In the genomic region with DNA sequence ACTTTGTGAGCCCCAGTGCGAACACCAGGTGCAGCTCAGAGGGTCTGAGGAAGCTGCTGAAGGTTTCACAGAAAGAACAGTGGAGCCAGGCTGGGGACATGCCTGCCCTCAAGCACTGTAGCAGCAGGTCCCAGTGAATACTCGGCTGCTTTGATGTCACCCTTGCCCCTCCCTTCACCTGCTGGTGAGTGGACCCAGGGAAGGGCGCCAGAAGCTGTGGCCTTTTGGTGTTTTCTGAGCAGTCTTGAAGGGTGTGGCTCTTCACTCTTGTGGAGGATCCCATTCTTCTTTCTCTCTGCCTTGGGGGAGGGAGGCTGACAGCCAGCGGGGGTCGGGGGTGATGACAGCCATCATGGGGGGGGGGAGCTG, we compare ENCODE assay signal across 29 mouse cellular contexts. TPM values are rescaled to one million over a fixed set of nuclear protein-coding genes. Genes with fewer than 3 reads are reported as not detected.
DNase-seq lines count a peak whose midpoint lies in the region; ATAC-seq and TF ChIP-seq lines count a peak whose summit lies in the region.
"Had no signal": no experiment of that assay in that cellular context is flagged by ENCODE, and none has a peak within 500 bp of the region (broad histone marks: within the 10 kb centered on the region; RNA-seq: fewer than 3 reads in every experiment).

No protein-coding gene starts in this region.

- no peak overlapping the region for H3K4me2 ChIP-seq in intestine, embryonic 15.5 days (replicated peaks)
- H3K4me2 ChIP-seq in intestine, embryonic 16.5 days (ENCODE audit: low read depth, low read length), result no peak overlapping the region
- H3K4me2 ChIP-seq in stomach, embryonic 16.5 days (ENCODE audit: low read depth, low read length), result no peak overlapping the region
- no peak overlapping the region for H3K4me2 ChIP-seq in midbrain, embryonic 13.5 days (replicated peaks)
- H3K4me2 ChIP-seq: embryonic facial prominence, embryonic 13.5 days; heart, embryonic 11.5 days; hindbrain, embryonic 12.5 days; hindbrain, embryonic 15.5 days had no signal

- H3K9me3 ChIP-seq in intestine, embryonic 15.5 days, result no peaks in the 10 kb centered on the region
- H3K9me3 ChIP-seq in intestine, embryonic 16.5 days (ENCODE audit: control insufficient read depth, low read length), result 0 out of 2 replicates have a peak, but pooled peaks cover 5% of the 10 kb centered on the region
- no peaks in the 10 kb centered on the region for H3K9me3 ChIP-seq in ES-Bruce4 (replicated peaks; ENCODE audit: control insufficient read depth, insufficient read depth, low read length, poor library complexity, severe bottlenecking)
- H3K9me3 ChIP-seq in G1E (replicated peaks), result peaks cover 5% of the 10 kb centered on the region
- H3K9me3 ChIP-seq in stomach, embryonic 16.5 days (replicated peaks; ENCODE audit: control insufficient read depth, low read length), result 0 out of 2 replicates have a peak, but pooled peaks cover 3% of the 10 kb centered on the region
- H3K9me3 ChIP-seq in midbrain, embryonic 13.5 days, result no peaks in the 10 kb centered on the region; the same call in 1 of the 2 replicates
- H3K9me3 ChIP-seq: embryonic facial prominence, embryonic 13.5 days; hindbrain, embryonic 15.5 days had no signal

- no peak for TF ChIP-seq CTCF in ES-Bruce4 (IDR thresholded peaks at IDR 0.05; ENCODE audit: low read depth, low read length)
- no peak for TF ChIP-seq CTCF in G1E (IDR thresholded peaks at IDR 0.05; ENCODE audit: low read depth, low read length)

- WGBS in intestine, embryonic 15.5 days, result 59% methylated on average over 5 of the region's 5 CpGs
- WGBS in intestine, embryonic 16.5 days, result 52% methylated on average over 5 of the region's 5 CpGs
- 39% methylated on average over 5 of the region's 5 CpGs for WGBS in stomach, embryonic 16.5 days
- WGBS in midbrain, embryonic 13.5 days, result 72% methylated on average over 5 of the region's 5 CpGs

- TF ChIP-seq POLR2A in ES-Bruce4 (IDR thresholded peaks at IDR 0.05; ENCODE audit: insufficient read depth, low read length), result no peak

- TF ChIP-seq EP300 in ES-Bruce4 (IDR thresholded peaks at IDR 0.05; ENCODE audit: insufficient read depth, low read depth, low read length), result peak; percentile 63; the same call in 1 of the 2 replicates

- no peak for DNase-seq in G1E (ENCODE audit: low spot score)
- no peak for DNase-seq in thymus, postnatal 0 days (ENCODE audit: low spot score)
- DNase-seq: adrenal gland, adult 8-10 months; adrenal gland, postnatal 25 days; B cell, adult 2 months; cerebellum, adult 11-12 months; cerebellum, adult 8-10 months; cerebellum, postnatal 10 days; cerebellum, postnatal 36 days; embryo, embryonic 11 days; forebrain, postnatal 0 days; gastrocnemius, adult 2 months; gastrocnemius, postnatal 14 days; heart, adult 11 months had no signal

- H3K36me3 ChIP-seq in intestine, embryonic 15.5 days, result no peaks in the 10 kb centered on the region
- H3K36me3 ChIP-seq in intestine, embryonic 16.5 days (ENCODE audit: control insufficient read depth, insufficient read depth, low read length), result no peaks in the 10 kb centered on the region
- H3K36me3 ChIP-seq in ES-Bruce4 (ENCODE audit: control insufficient read depth, insufficient read depth, low read length, poor library complexity, severe bottlenecking) (no peaks in the 10 kb centered on the region), G1E (replicated peaks) (no peaks in the 10 kb centered on the region)
- no peaks in the 10 kb centered on the region for H3K36me3 ChIP-seq in stomach, embryonic 16.5 days (ENCODE audit: control insufficient read depth, insufficient read depth, low read length)
- no peaks in the 10 kb centered on the region for H3K36me3 ChIP-seq in midbrain, embryonic 13.5 days
- H3K36me3 ChIP-seq: embryonic facial prominence, embryonic 10.5 days; embryonic facial prominence, embryonic 13.5 days; hindbrain, embryonic 15.5 days had no signal

- H3K4me1 ChIP-seq in intestine, embryonic 15.5 days (replicated peaks), result peaks cover 8% of the 10 kb centered on the region; the same call in 1 of the 2 replicates
- H3K4me1 ChIP-seq in intestine, embryonic 16.5 days (ENCODE audit: control insufficient read depth, insufficient read depth, low read length), result no peaks in the 10 kb centered on the region
- H3K4me1 ChIP-seq in ES-Bruce4 (ENCODE audit: control insufficient read depth, insufficient read depth, low read length) (peaks cover 2% of the 10 kb centered on the region), G1E (ENCODE audit: insufficient read depth, low read depth, low read length) (peaks cover 69% of the 10 kb centered on the region)
- peaks cover 6% of the 10 kb centered on the region; the same call in 1 of the 2 replicates for H3K4me1 ChIP-seq in stomach, embryonic 16.5 days (ENCODE audit: control insufficient read depth, insufficient read depth, low read length)
- H3K4me1 ChIP-seq in midbrain, embryonic 13.5 days (replicated peaks), result no peaks in the 10 kb centered on the region
- H3K4me1 ChIP-seq: hindbrain, embryonic 12.5 days; hindbrain, embryonic 15.5 days had no signal

- no peak overlapping the region for H3K27ac ChIP-seq in intestine, embryonic 15.5 days
- H3K27ac ChIP-seq in intestine, embryonic 16.5 days (ENCODE audit: low read length), result no peak overlapping the region
- H3K27ac ChIP-seq in ES-Bruce4 (ENCODE audit: insufficient read depth, low read length), result no peak overlapping the region
- no peak overlapping the region for H3K27ac ChIP-seq in stomach, embryonic 16.5 days (ENCODE audit: low read length)
- no peak overlapping the region for H3K27ac ChIP-seq in midbrain, embryonic 13.5 days
- H3K27ac ChIP-seq: embryonic facial prominence, embryonic 10.5 days; embryonic facial prominence, embryonic 13.5 days; gastrocnemius, adult 2 months; hindbrain, embryonic 12.5 days; hindbrain, embryonic 15.5 days had no signal

- no peak overlapping the region for H3K9ac ChIP-seq in intestine, embryonic 15.5 days
- H3K9ac ChIP-seq in intestine, embryonic 16.5 days (ENCODE audit: low read depth, low read length), result no peak overlapping the region
- H3K9ac ChIP-seq in ES-Bruce4 (ENCODE audit: low read depth, poor library complexity, severe bottlenecking), result no peak overlapping the region
- H3K9ac ChIP-seq in stomach, embryonic 16.5 days (ENCODE audit: low read length), result no peak overlapping the region
- H3K9ac ChIP-seq in midbrain, embryonic 13.5 days (replicated peaks), result no peak overlapping the region
- H3K9ac ChIP-seq: embryonic facial prominence, embryonic 13.5 days; forebrain, postnatal 0 days; hindbrain, embryonic 12.5 days; hindbrain, embryonic 15.5 days had no signal

- H3K4me3 ChIP-seq in intestine, embryonic 15.5 days (replicated peaks), result no peak overlapping the region
- no peak overlapping the region for H3K4me3 ChIP-seq in intestine, embryonic 16.5 days (ENCODE audit: low read length)
- H3K4me3 ChIP-seq in ES-Bruce4 (ENCODE audit: low read depth, low read length), result no peak overlapping the region
- H3K4me3 ChIP-seq in G1E (ENCODE audit: low read depth, low read length), result peak overlapping the region; percentile 48; the same call in 1 of the 2 replicates
- no peak overlapping the region for H3K4me3 ChIP-seq in stomach, embryonic 16.5 days (replicated peaks; ENCODE audit: low read length)
- no peak overlapping the region for H3K4me3 ChIP-seq in midbrain, embryonic 13.5 days (replicated peaks)
- H3K4me3 ChIP-seq: embryonic facial prominence, embryonic 10.5 days; embryonic facial prominence, embryonic 13.5 days; erythroblast, embryonic 14.5 days; gastrocnemius, adult 2 months; hindbrain, embryonic 12.5 days; hindbrain, embryonic 15.5 days had no signal

- ATAC-seq in intestine, embryonic 15.5 days, result peak; percentile 45; the same call in 1 of the 2 replicates
- ATAC-seq in intestine, embryonic 16.5 days, result no peak
- ATAC-seq in G1E (ENCODE audit: extremely low read depth, insufficient number of reproducible peaks, low FRiP score, poor library complexity, severe bottlenecking), result peak; percentile 6; the same call in 1 of the 2 replicates
- peak; percentile 23; the same call in 1 of the 2 replicates for ATAC-seq in stomach, embryonic 16.5 days (ENCODE audit: insufficient read depth, low FRiP score)
- ATAC-seq in midbrain, embryonic 13.5 days, result no peak
- ATAC-seq: activated CD4-positive, CD25-positive, alpha-beta regulatory T cell, adult 4 months; forebrain, embryonic 14.5 days; forebrain, postnatal 0 days; Patski had no signal

- no peaks in the 10 kb centered on the region for H3K27me3 ChIP-seq in intestine, embryonic 15.5 days (replicated peaks)
- H3K27me3 ChIP-seq in intestine, embryonic 16.5 days (replicated peaks; ENCODE audit: control insufficient read depth, insufficient read depth, low read length), result no peaks in the 10 kb centered on the region
- no peaks in the 10 kb centered on the region for H3K27me3 ChIP-seq in ES-Bruce4 (ENCODE audit: control insufficient read depth, insufficient read depth, low read length, poor library complexity, severe bottlenecking)
- no peaks in the 10 kb centered on the region for H3K27me3 ChIP-seq in G1E (ENCODE audit: insufficient read depth, low read length)
- no peaks in the 10 kb centered on the region for H3K27me3 ChIP-seq in stomach, embryonic 16.5 days (ENCODE audit: control insufficient read depth, insufficient read depth, low read length)
- H3K27me3 ChIP-seq in midbrain, embryonic 13.5 days, result no peaks in the 10 kb centered on the region
- H3K27me3 ChIP-seq: CH12.LX; embryonic facial prominence, embryonic 13.5 days; hindbrain, embryonic 12.5 days; hindbrain, embryonic 15.5 days; Patski had no signal

RNA-seq across cellular contexts. Expression of a gene that starts 34.2 kb away (rescaled TPM):
- polyA plus RNA-seq in intestine, embryonic 15.5 days (2015; fragmentation: Nextera tagmentation; extraction: Ambion mirVana), result 19.5 and 21.6 TPM in 2 replicates
- polyA plus RNA-seq in intestine, embryonic 16.5 days (2015; fragmentation: Nextera tagmentation; extraction: Ambion mirVana), result 10.5 and 13.2 TPM in 2 replicates
- polyA plus RNA-seq in ES-Bruce4 (2011; ENCODE audit: insufficient read depth, insufficient read length, low read depth, missing spikeins) (13.9 and 20.2 TPM in 2 replicates), G1E (2012) (81.6 and 90.7 TPM in 2 replicates)
- total RNA-seq in G1E (2014; fragmentation: Nextera tagmentation) (30.2 and 36.3 TPM in 2 replicates), G1E (2017) (4.6 and 5.4 TPM in 2 replicates)
- polyA plus RNA-seq in stomach, embryonic 16.5 days (2015; fragmentation: Nextera tagmentation; extraction: Ambion mirVana), result 15.3 and 16.9 TPM in 2 replicates
- polyA plus RNA-seq in midbrain, embryonic 13.5 days (2015; fragmentation: Nextera tagmentation; extraction: Ambion mirVana), result 30.5 and 40.7 TPM in 2 replicates
- polyA plus RNA-seq in thymus, postnatal 0 days (2015; fragmentation: Nextera tagmentation; extraction: Ambion mirVana), result 6.9 and 9.6 TPM in 2 replicates

RNA-seq across cellular contexts. Expression of a gene that starts 43.6 kb away (rescaled TPM):
- polyA plus RNA-seq in intestine, embryonic 15.5 days (2015; fragmentation: Nextera tagmentation; extraction: Ambion mirVana), result 11.1 and 11.4 TPM in 2 replicates
- 7.7 and 10.3 TPM in 2 replicates for polyA plus RNA-seq in intestine, embryonic 16.5 days (2015; fragmentation: Nextera tagmentation; extraction: Ambion mirVana)
- polyA plus RNA-seq in ES-Bruce4 (2011; ENCODE audit: insufficient read depth, insufficient read length, low read depth, missing spikeins) (19.3 and 21.2 TPM in 2 replicates), G1E (2012) (14.8 and 21.3 TPM in 2 replicates)
- total RNA-seq in G1E (2014; fragmentation: Nextera tagmentation) (10.8 and 16.2 TPM in 2 replicates), G1E (2017) (4.6 and 5.5 TPM in 2 replicates)
- 8.2 and 9.7 TPM in 2 replicates for polyA plus RNA-seq in stomach, embryonic 16.5 days (2015; fragmentation: Nextera tagmentation; extraction: Ambion mirVana)
- 40.1 and 40.4 TPM in 2 replicates for polyA plus RNA-seq in midbrain, embryonic 13.5 days (2015; fragmentation: Nextera tagmentation; extraction: Ambion mirVana)
- 4.7 and 5.9 TPM in 2 replicates for polyA plus RNA-seq in thymus, postnatal 0 days (2015; fragmentation: Nextera tagmentation; extraction: Ambion mirVana)

RNA-seq across cellular contexts. Expression of a gene that starts 54.9 kb away (rescaled TPM):
- 14,579 and 17,104 TPM in 2 replicates for polyA plus RNA-seq in intestine, embryonic 15.5 days (2015; fragmentation: Nextera tagmentation; extraction: Ambion mirVana)
- polyA plus RNA-seq in intestine, embryonic 16.5 days (2015; fragmentation: Nextera tagmentation; extraction: Ambion mirVana), result 14,111 and 16,287 TPM in 2 replicates
- polyA plus RNA-seq in ES-Bruce4 (2011; ENCODE audit: insufficient read depth, insufficient read length, low read depth, missing spikeins), result 3,823 and 4,237 TPM in 2 replicates
- 5,110 and 5,465 TPM in 2 replicates for total RNA-seq in G1E (2014; fragmentation: Nextera tagmentation)
- total RNA-seq in G1E (2017), result 4,783 and 4,919 TPM in 2 replicates
- polyA plus RNA-seq in G1E (2012), result 1,879 and 3,214 TPM in 2 replicates
- 14,659 and 15,131 TPM in 2 replicates for polyA plus RNA-seq in stomach, embryonic 16.5 days (2015; fragmentation: Nextera tagmentation; extraction: Ambion mirVana)
- 15,567 and 17,404 TPM in 2 replicates for polyA plus RNA-seq in midbrain, embryonic 13.5 days (2015; fragmentation: Nextera tagmentation; extraction: Ambion mirVana)
- 27,108 and 27,970 TPM in 2 replicates for polyA plus RNA-seq in thymus, postnatal 0 days (2015; fragmentation: Nextera tagmentation; extraction: Ambion mirVana)

Comparison
In these comparisons a context has a peak if more than half of its experiments do, and no peak if none do; other contexts are left out.
1. ATAC-seq: peak in intestine, embryonic 15.5 days (single experiment), G1E (single experiment) and stomach, embryonic 16.5 days (single experiment); none in intestine, embryonic 16.5 days (single experiment) and midbrain, embryonic 13.5 days (single experiment).